Mouse (Mus musculus): ENCODE measurements around the gene Atxn1. TPM values are rescaled to one million over a fixed set of nuclear protein-coding genes. Genes with fewer than 3 reads are reported as not detected.

The Atxn1 gene
- total and polyA plus RNA-seq, 3 experiments, result 27.3 to 43.5 (median 42.0) TPM

- peak; percentile 49 for DNase-seq
These were observed 387.0 kb downstream of the Atxn1 start for GRCm38 (mm10) chr13:45577784-45578183.

- DNase-seq, result no peak
These were observed 387.4 kb downstream of the Atxn1 start for GRCm38 (mm10) chr13:45577366-45577765.

GRCm38 (mm10) chr13:45576185-45576584 lies 388.6 kb downstream of the Atxn1 start:
- peak; percentile 73 for DNase-seq

GRCm38 (mm10) chr13:45572768-45573167 lies 392.0 kb downstream of the Atxn1 start:
- DNase-seq, result peak; percentile 53

GRCm38 (mm10) chr13:45571795-45572262 lies 393.0 kb downstream of the Atxn1 start:
- peak; percentile 74 for DNase-seq

- no peak for DNase-seq
These were observed 394.9 kb downstream of the Atxn1 start for GRCm38 (mm10) chr13:45569932-45570331.

- DNase-seq, result no peak
These were observed 399.9 kb downstream of the Atxn1 start for GRCm38 (mm10) chr13:45564946-45565345.

GRCm38 (mm10) chr13:45562011-45562410 lies 402.8 kb downstream of the Atxn1 start:
- DNase-seq, result peak; percentile 48

- no peak for DNase-seq
These were observed 404.3 kb downstream of the Atxn1 start for GRCm38 (mm10) chr13:45560543-45560942.

GRCm38 (mm10) chr13:45559258-45559657 lies 405.6 kb downstream of the Atxn1 start:
- no peak for DNase-seq

- no peak for DNase-seq
These were observed 406.4 kb downstream of the Atxn1 start for GRCm38 (mm10) chr13:45558367-45558766.

- DNase-seq, result peak; percentile 12
These were observed 411.1 kb downstream of the Atxn1 start for GRCm38 (mm10) chr13:45553674-45554073.

- no peak for DNase-seq
These were observed 417.3 kb downstream of the Atxn1 start for GRCm38 (mm10) chr13:45547549-45547948.

GRCm38 (mm10) chr13:45546946-45547345 lies 417.9 kb downstream of the Atxn1 start:
- DNase-seq, result no peak

GRCm38 (mm10) chr13:45545974-45546373 lies 418.8 kb downstream of the Atxn1 start:
- DNase-seq, result no peak

GRCm38 (mm10) chr13:45539205-45539568 lies 425.6 kb downstream of the Atxn1 start:
- DNase-seq, result peak; percentile 69

- peak; percentile 55 for DNase-seq
These were observed 426.1 kb downstream of the Atxn1 start for GRCm38 (mm10) chr13:45538532-45539204.

GRCm38 (mm10) chr13:45538091-45538490 lies 426.7 kb downstream of the Atxn1 start:
- no peak for DNase-seq

GRCm38 (mm10) chr13:45537110-45537509 lies 427.7 kb downstream of the Atxn1 start:
- DNase-seq, result no peak

- no peak for DNase-seq
These were observed 428.9 kb downstream of the Atxn1 start for GRCm38 (mm10) chr13:45535731-45536453.

GRCm38 (mm10) chr13:45530754-45531153 lies 434.1 kb downstream of the Atxn1 start:
- DNase-seq, result peak; percentile 20

- no peak for DNase-seq
These were observed 436.0 kb downstream of the Atxn1 start for GRCm38 (mm10) chr13:45528787-45529186.

GRCm38 (mm10) chr13:45527232-45527964 lies 437.4 kb downstream of the Atxn1 start:
- no peak for DNase-seq
